Mouse (Mus musculus) heart, adult 8-10 months (tissue): ENCODE measurements around the gene Slc24a2. TPM values are rescaled to one million over a fixed set of nuclear protein-coding genes. Genes with fewer than 3 reads are reported as not detected.
A peak's percentile ranks its signal among the peaks of the same experiment; 100 is the strongest.

ENCODE experiments used
- DNase-seq: peaks from one replicate; pipeline ENCODE4 v3.0.0; 2022; ENCODE audit warnings: low spot score
- total RNA-seq, 4 experiments: library from RNA; stranded (reverse); gene quantifications; 2 replicates each; pipeline ENCODE4 v1.2.4; 2022

Gene Slc24a2
- total RNA-seq, 4 experiments from 2014 or later = 1.3 to 2.8 (median 2.5) TPM

DNA sequence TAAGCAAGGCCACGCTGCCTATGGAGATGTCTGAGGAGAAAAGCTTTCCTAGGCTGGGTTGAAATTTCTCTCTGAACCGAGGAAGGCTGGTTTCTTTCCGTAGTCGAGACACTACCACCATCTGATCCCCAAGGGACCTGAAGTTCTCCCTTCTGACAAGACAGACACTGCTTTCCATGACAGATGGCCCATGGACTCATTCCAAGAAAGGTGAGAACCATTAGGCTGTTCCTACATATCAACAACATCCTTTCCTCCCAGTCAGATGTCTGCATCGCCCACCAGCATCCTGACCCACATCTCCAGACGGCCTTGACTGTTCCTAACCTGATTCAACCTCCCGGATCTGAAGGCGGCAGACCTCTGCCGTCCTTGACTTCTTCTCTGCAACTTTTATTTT lies 187.0 kb downstream of the Slc24a2 start:
- DNase-seq = no peak

DNA sequence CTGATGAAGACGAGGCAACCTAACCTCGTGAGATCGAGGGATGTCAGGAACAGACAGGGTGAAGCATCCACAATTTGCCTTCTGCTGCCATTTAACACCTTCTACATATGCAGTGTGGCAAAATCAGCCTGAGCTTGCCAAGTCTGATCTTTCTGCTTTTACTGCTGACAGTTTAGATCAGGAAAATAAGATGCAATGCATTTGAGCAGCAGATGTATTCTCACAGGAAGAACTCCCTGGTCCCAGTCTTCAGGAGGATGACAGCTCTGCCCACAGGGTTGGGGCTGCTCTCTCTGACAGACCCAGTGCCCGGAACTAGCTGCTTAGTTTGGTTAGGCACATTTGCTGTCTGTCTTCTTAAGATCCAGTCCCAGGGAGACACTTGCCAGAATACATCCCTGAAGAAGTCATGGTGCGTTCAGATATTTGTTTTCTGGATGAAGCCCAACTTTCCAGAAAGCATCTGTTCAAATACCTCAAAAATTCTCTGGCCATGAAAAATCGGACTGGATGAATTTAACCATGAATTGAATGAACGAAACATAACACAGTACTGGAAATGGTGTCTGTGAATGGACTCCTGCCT lies 188.8 kb downstream of the Slc24a2 start:
- no peak for DNase-seq

- no peak for DNase-seq
Measured at GRCm38 (mm10) chr4:87037592-87037991, 192.7 kb downstream of the Slc24a2 start.

GRCm38 (mm10) chr4:87036507-87036906 lies 193.8 kb downstream of the Slc24a2 start:
- DNase-seq = peak; percentile 28

- DNase-seq = no peak
Measured at GRCm38 (mm10) chr4:87035701-87036100, 194.6 kb downstream of the Slc24a2 start.

DNA sequence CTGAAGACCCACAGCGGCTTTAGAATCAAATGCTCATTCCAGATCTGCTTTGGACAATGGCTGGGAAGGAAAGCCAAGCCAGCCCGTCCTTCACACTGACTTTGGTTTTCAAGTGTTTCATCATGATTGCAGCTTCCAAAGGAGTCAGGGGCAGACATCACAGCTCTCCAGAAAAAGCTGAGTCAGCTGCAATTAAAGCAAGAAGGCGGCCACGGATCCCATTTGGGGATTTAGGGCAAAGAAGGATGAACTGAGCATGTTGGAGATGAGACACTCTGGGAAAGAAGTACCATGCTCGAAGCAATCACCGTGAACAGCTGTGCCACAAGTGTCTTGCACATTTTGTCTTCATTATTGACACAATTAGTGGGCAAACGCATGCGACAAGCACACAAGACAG lies 197.6 kb downstream of the Slc24a2 start:
- no peak for DNase-seq

DNA sequence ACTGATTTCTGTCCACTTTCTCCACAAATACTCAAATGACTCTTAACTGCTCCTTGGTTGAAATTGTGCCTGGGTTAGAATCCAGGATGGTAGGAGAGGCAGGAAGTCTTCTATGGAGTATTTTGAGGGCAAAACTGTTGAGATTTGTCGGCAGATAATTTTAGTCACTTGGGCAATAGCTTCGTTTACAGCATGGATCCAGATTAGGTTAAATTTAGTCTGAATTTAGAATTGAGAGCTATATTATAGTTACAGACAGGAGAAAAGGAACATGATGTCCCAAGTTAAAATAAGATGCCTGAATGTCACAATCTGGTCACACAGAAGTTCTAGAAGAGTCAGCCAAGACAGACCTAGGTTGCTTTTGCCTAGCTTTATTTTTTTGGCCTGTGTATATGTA lies 199.2 kb downstream of the Slc24a2 start:
- DNase-seq = no peak

GRCm38 (mm10) chr4:87026311-87027151 lies 203.7 kb downstream of the Slc24a2 start:
- DNase-seq = no peak

DNA sequence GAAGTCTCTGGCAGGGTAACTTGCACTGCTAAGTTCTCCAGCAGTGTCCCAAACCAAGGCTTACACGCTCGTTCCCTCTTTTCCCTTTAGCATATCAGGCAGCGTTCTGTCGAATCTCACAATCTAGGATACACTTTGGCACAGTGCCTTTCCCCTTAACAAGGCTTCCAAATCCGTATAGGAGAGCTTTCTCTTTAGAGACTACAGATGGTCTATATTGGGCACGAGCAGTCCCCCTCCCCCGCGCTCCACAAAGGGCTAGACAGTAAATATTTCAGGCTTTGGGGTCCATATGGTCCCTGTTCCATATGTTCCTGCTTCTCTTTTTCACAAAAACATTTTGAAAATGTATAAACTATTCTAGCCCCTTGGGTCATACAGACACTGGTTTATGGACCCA lies 205.7 kb downstream of the Slc24a2 start:
- DNase-seq = no peak

GRCm38 (mm10) chr4:87021542-87021941 lies 208.7 kb downstream of the Slc24a2 start:
- DNase-seq = no peak

GRCm38 (mm10) chr4:87019486-87020105 lies 210.7 kb downstream of the Slc24a2 start:
- no peak for DNase-seq

DNA sequence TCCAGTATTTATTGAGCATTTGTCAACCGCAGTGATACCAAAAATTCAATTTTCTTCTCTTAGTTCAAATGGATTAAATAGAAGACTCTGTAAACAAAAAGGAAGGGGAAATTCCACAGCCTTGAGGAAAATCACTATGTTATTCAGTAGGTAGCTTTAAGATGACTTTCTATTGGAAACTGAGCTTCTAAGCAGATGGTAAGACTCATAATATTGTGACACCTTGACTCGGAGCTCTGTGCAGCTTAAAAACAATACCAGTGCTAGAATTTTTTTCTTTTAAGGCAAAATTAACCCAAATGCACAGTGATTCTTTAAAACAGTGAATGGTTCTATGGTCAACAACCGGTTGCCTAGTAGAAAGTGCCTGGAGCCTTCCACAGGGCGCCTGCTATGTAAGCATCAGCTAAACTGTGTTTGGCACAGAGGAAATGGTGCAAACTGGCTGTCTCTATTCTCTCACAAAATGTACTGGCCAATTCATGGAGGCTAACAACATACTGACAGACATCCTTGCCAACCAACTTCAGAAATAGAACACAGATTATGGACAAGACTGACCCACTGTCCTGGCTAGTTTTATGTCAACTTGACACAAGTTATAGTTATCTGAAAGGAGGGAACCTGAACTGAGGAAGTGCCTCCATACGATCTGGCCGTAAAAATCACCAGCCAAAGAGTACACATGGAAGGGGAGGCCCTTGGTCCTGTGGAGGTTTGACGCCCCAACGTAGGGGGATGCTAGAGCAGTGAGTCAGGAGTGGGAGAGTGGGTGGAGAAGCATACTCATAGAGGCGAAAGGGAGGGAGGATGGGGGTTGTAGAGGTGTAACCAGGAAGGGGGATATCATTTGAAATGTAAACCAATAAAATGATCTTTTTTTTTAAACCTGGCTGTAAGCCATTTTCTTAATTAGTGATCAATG lies 211.9 kb downstream of the Slc24a2 start:
- DNase-seq = no peak

GRCm38 (mm10) chr4:87017464-87017863 lies 212.8 kb downstream of the Slc24a2 start:
- no peak for DNase-seq

DNA sequence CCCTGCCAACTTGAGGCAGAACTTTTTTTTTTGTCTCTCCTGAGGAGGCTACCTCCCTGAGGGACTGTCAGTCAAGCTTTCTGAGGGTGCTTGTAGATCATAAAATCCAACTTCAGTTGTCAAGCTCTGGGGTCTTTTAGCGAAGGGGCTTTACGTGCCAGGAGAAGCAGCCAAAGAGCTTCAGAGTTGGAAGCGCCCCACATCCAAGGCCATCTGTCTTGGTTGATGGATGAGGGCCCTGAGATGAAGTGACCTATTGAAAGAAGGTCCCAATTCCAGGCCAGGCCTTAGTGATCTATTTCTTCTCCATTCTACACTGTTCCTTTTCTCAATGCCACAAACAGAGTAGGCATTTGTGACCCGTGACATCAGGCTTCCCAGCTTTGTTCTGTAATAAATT lies 214.5 kb downstream of the Slc24a2 start:
- no peak for DNase-seq

- no peak for DNase-seq
Measured at GRCm38 (mm10) chr4:87013721-87014620, 216.3 kb downstream of the Slc24a2 start.

GRCm38 (mm10) chr4:86992470-86992869 lies 237.8 kb downstream of the Slc24a2 start:
- DNase-seq = no peak

DNA sequence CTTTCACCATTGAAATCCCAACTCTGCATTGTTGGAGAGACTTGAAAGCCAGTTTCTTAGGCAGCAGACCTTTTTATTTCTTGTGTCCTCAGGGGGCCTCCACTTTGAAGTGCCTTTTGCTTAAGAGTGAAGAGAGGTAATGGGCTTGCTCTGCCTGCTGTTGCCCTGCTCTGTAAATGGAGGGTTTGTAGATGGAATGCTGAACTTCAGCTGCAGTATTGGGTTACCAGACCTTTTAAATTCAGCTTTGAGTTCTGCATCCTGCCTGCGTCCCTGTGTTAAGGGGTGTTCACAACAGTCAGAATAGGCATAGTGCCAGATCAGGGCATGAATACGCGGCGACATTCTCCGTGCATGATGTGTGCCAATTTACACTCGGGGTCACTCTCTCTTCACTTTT lies 241.0 kb downstream of the Slc24a2 start:
- no peak for DNase-seq

DNA sequence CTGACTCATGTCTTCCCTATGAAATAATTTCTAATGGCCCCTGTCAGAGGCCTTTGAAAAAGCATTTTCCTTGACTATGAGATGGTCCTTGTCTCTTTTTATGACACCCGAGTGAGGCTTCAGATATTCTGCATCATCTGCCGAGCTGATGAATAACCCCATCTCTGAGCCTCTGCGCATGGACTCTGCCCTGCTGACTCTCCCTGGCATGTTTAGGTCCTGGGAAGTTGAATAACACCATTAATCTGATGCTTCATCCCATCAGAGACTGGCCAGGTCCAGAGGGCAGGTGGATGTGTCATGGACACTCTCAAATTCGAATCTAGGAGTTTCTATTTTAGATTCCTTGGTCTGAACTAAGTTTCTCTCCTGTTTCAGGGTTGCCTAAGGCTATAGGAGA lies 242.4 kb downstream of the Slc24a2 start:
- no peak for DNase-seq

GRCm38 (mm10) chr4:86977272-86977671 lies 253.0 kb downstream of the Slc24a2 start:
- DNase-seq = no peak

DNA sequence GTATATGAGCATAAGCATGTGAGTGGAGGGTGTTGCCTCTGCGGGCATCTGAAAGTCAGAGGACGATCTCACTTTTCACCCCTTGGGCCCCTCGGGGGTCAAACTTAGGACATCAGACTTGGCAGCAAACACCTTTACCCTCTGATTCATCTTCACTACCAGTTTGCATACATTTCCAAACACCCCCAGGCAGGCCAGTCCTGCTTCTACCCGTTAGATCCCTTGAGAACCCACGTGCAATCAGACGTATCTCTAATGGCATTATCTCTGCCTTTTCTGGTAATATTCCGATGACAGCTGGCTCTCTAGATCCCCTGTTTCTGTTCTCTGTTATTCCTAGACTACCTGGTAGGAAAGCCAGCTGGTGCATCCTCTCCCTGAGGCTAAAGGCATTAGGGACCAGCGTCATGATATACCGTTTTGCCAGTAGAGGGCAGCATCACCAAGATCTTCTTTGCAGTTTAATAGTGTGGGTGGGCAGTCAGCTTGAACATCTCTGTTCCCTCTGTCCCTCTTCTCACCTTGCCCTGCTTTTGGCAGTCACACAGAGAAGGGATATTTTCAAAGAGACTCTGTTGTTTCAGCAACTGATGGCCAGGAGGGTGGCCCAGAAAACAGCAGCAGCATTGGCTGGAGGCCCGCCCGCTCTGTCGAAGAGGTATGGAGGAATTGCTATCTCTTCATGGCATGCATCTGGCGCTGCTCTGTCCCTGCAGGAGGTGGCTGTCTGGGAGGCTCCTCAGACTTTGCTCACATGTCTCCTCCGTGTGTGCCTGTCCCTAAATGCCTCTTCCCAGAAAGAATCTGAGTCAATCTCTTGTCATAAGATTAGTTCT lies 272.5 kb downstream of the Slc24a2 start:
- DNase-seq = peak; percentile 30
